Mouse (Mus musculus) heart, embryonic 11.5 days (tissue): ENCODE results near the gene Ntf3. TPM values are rescaled to one million over a fixed set of nuclear protein-coding genes. Genes with fewer than 3 reads are reported as not detected.

Source experiments
- ATAC-seq: fragments of 200-750 bp; cut with Nextera tagmentation; replicated peaks from 2 replicates; pipeline ENCODE4 v1.8.0; 2017; ENCODE audit warnings: moderate library complexity; ENCODE audit not compliant: insufficient number of reproducible peaks, low FRiP score, low TSS enrichment
- H3K27ac ChIP-seq: fragments of 300-500 bp; sonication (generic); 2 replicates; pipeline ENCODE4 v1.5.1; 2014; ENCODE audit warnings: mild to moderate bottlenecking, low read depth, low read length
- H3K27me3 ChIP-seq: fragments of 300-500 bp; sonication (generic); 2 replicates; pipeline ENCODE4 v1.6.1; 2014; ENCODE audit warnings: mild to moderate bottlenecking, low read length, mixed read lengths; ENCODE audit not compliant: control insufficient read depth, insufficient read depth
- H3K36me3 ChIP-seq: fragments of 300-500 bp; sonication (generic); 2 replicates; pipeline ENCODE4 v1.6.1; 2014; ENCODE audit warnings: mild to moderate bottlenecking, low read length, moderate library complexity, mixed read lengths; ENCODE audit not compliant: control insufficient read depth, insufficient read depth
- H3K4me1 ChIP-seq: fragments of 300-500 bp; sonication (generic); 2 replicates; pipeline ENCODE4 v1.6.1; 2014; ENCODE audit warnings: low read length; ENCODE audit not compliant: control insufficient read depth, insufficient read depth
- H3K4me2 ChIP-seq: fragments of 300-500 bp; sonication (generic); 2 replicates; pipeline ENCODE4 v1.6.1; 2014; ENCODE audit warnings: mild to moderate bottlenecking, moderate library complexity
- H3K4me3 ChIP-seq: fragments of 300-500 bp; sonication (generic); 2 replicates; pipeline ENCODE4 v1.5.1; 2014; ENCODE audit warnings: low read depth, low read length
- H3K9ac ChIP-seq: fragments of 300-500 bp; sonication (generic); 2 replicates; pipeline ENCODE4 v1.6.1; 2014; ENCODE audit warnings: mild to moderate bottlenecking, low read depth, low read length, moderate library complexity
- H3K9me3 ChIP-seq: fragments of 300-500 bp; sonication (generic); replicated peaks from 2 replicates; pipeline ENCODE4 v1.6.1; 2016; ENCODE audit warnings: low read length; ENCODE audit not compliant: control insufficient read depth
- WGBS: fragments of 180-500 bp; shearing (Covaris S2); extraction: QIAGEN DNeasy Blood & Tissue Kit; methylation state at CpG from one replicate; pipeline ENCODE4 v1.1.7; 2014; ENCODE audit not compliant: insufficient replicate concordance; 5-methylcytosine and 5-hydroxymethylcytosine counted together
- polyA plus RNA-seq: library from polyadenylated mRNA; unstranded; fragments of >200 nt; fragmentation: Nextera tagmentation; extraction: Ambion mirVana; gene quantifications from 2 replicates; pipeline ENCODE4 v1.2.1, GENCODE M21; 2014

The Ntf3 gene
- polyA plus RNA-seq, 1 experiment from 2014 or later, result 8.6 TPM

DNA sequence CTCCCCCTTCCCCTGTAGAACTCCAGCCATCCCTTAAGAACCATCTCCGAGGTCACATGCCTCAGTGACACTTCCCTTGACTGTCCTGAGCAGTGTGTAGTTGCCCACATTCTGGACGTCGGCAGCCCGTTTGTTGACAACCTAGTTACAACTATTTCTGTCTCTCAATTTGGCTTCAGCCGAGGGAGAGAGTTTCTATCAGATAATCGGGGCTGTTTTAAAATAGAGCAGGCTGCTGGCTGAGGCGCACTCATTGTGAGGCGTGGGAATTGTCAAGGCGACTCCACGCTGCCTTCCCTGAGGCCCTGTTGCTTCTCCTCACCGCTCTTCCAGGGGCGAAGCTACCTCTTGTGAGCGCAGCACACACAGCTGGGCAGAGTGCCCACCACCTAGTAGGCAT lies 70.6 kb downstream of the Ntf3 start:
- Histone ChIP-seq H3K27me3 (no peaks in the 10 kb centered on the region), H3K4me3 (no peak overlapping the region), H3K9ac (no peak overlapping the region), H3K36me3 (0 out of 2 replicates have a peak, but pooled peaks cover 4% of the 10 kb centered on the region), H3K4me1 (peaks cover 12% of the 10 kb centered on the region), H3K27ac (peak overlapping the region; percentile 70), H3K9me3 (no peaks in the 10 kb centered on the region), H3K4me2 (peak overlapping the region; percentile 16)
- 35% methylated on average over 13 of the region's 13 CpGs for WGBS
- ATAC-seq, result no peak; the same call in 1 of the 2 replicates

DNA sequence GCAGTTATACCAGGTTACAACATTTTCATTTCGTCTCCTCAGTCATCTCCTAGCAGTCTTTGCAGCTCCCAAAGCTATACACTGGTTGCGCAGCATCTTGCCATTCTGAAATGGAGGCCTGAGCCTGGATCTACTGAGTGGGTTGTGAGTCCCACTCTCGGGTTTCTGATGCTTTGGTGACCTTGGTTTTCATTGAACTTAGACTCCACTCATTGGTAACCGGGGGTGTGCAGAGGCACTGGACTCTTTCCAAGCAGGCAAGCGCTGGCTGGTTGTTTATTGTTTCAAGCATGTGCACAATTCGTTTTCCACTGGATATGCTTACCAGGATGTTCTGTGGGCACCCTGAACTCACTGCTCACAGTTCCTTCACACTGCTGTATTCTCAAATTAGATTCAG lies 71.7 kb downstream of the Ntf3 start:
- no peak for ATAC-seq
- no peaks in the 10 kb centered on the region for H3K27me3 ChIP-seq
- no peak overlapping the region for H3K4me2 ChIP-seq
- peaks cover 12% of the 10 kb centered on the region for H3K4me1 ChIP-seq
- H3K36me3 ChIP-seq, result no peaks in the 10 kb centered on the region
- H3K9me3 ChIP-seq, result no peaks in the 10 kb centered on the region
- H3K4me3 ChIP-seq, result no peak overlapping the region
- no peak overlapping the region for H3K9ac ChIP-seq
- no peak overlapping the region for H3K27ac ChIP-seq
- 67% methylated on average over 6 of the region's 6 CpGs for WGBS

DNA sequence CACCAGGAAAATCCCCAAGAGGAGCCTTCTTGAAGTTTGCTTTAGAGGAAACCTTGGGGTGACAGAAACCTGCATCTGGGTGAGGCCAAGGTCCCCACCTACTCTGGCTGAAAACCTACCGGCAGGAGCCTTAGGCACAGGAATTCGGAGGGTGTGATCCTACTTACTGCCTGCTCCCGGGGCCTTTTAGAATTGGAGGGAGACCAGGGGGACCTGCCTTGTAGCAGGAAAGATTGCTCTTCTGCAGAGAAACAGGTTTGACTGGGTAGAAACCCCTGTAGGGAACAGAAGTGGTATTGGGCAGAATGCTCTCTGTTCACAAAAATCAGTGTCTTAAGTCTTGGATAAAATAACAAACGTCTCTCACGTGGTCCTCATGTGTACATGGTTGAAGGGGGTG lies 74.7 kb downstream of the Ntf3 start:
- Histone ChIP-seq H3K9me3 (no peaks in the 10 kb centered on the region), H3K4me1 (peaks cover 12% of the 10 kb centered on the region), H3K36me3 (no peaks in the 10 kb centered on the region), H3K4me3 (no peak overlapping the region), H3K4me2 (no peak overlapping the region), H3K27ac (no peak overlapping the region), H3K9ac (no peak overlapping the region), H3K27me3 (no peaks in the 10 kb centered on the region)
- 55% methylated on average over 5 of the region's 5 CpGs for WGBS
- no peak for ATAC-seq

DNA sequence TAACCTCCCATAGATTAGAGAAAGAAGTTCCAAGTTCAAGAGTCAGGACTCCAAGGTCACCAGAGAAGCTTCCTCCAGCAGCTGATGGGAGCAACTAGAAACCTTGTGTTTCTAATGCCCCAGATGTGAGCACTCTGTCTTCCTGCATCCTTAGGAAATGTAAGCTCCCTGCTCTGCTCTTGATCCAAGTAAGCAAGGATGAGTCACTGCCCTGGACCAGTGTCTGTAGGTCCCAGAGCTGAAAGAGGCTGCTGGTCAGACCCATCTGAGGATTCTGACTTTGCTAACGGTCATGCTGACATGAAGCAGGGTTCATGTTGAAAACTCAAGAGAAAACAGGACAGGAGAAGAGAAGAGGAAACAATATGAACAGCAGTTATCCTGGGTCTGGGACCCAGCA lies 76.6 kb downstream of the Ntf3 start:
- Histone ChIP-seq H3K9me3 (no peaks in the 10 kb centered on the region), H3K4me2 (no peak overlapping the region), H3K27me3 (no peaks in the 10 kb centered on the region), H3K4me1 (no peaks in the 10 kb centered on the region), H3K9ac (no peak overlapping the region), H3K4me3 (no peak overlapping the region), H3K27ac (no peak overlapping the region), H3K36me3 (no peaks in the 10 kb centered on the region)
- 62% methylated on average over 1 of the region's 1 CpGs for WGBS
- no peak for ATAC-seq

DNA sequence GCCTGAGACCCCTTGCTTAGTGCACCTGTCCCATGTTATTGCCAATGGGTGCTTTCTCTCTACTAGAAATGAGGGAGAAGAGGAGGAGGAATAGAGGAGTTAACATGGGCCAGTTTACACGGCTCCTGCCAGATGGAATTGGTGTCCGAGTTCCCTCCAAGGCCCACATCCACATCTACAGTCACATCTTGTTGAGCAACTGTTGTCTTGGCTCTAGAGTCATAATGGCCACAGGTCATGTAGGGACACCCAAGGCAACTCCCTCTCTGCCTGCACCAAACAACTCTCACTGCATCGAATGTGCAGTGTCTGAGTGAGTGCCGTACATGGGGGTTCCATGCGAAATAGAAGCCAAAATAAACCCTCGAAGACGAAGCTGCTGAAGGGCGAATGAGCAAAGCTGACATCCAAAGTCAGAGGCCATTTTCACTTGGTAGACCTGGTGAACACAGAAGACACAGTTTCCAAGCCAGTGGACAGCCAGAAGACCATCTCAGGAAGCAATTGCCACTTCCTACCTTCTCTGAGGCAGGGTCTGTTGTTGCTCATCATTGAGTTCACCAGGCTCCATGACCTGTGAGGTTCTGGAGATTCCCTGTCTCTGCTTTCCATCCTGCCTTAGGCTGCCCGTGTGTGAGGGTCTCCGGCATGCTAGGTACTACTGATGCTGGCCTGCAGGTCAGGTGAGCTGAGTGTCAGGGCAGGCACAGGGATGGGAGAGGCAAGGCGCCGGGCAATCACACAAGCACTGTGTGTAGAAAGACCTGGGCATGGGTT lies 78.0 kb downstream of the Ntf3 start:
- Histone ChIP-seq H3K4me1 (no peaks in the 10 kb centered on the region), H3K4me2 (no peak overlapping the region), H3K27ac (no peak overlapping the region), H3K36me3 (no peaks in the 10 kb centered on the region), H3K9me3 (no peaks in the 10 kb centered on the region), H3K27me3 (no peaks in the 10 kb centered on the region), H3K9ac (no peak overlapping the region), H3K4me3 (no peak overlapping the region)
- ATAC-seq, result no peak
- WGBS, result 84% methylated on average over 12 of the region's 12 CpGs

DNA sequence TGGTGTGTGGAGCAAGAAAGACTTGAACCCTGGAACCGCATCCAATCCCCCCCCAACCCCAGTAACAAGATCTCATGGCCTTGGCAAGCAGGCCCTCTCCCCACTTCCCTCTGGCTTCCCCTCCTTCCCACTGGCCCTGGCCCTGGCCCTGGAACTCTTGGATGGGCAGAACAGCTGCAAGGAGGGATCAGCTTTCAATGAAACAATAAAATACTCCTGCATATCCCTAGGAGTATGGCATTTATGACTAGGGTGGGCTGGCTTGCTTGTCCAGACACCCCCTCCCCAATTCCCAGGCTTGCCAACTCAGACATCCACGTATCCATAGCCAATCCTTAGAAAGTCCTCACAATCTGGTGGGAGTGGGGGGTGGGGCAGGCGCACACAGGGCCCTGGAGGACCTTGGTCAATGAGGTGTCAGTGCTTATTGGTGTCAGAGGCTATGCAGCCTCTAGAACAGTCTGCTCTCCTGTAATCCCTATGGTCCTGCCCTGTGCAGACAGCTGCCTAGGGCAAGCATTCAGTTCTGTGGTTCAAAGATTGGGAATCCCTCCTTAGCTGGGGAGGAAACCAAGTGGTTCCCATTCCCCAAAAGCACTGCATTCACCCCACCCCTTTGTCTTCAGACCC lies 80.3 kb downstream of the Ntf3 start:
- WGBS, result 68% methylated on average over 3 of the region's 3 CpGs
- Histone ChIP-seq H3K36me3 (no peaks in the 10 kb centered on the region), H3K27me3 (no peaks in the 10 kb centered on the region), H3K4me2 (no peak overlapping the region), H3K27ac (no peak overlapping the region), H3K9ac (no peak overlapping the region), H3K4me3 (no peak overlapping the region), H3K9me3 (no peaks in the 10 kb centered on the region), H3K4me1 (no peaks in the 10 kb centered on the region)
- no peak for ATAC-seq

DNA sequence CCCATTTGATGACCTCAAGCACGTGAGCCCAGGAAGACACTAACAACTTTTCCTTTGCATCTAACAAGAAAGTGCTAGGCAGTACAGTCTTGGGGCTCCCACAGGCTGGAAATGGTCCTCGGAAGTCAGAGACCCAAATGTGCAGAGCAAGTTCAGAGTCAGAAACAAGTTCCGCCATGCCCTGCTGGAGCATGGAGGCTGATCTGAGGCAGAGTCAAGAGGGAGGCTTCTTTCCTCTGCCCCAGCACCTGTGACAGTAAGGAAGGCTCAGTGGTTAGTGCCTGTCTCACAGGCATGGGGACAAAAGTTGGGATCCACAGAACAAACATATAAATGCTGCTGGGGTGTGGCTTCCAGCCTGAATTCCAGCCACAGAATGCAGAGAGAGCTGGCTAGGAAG lies 86.2 kb downstream of the Ntf3 start:
- Histone ChIP-seq H3K9me3 (no peaks in the 10 kb centered on the region), H3K27ac (no peak overlapping the region), H3K9ac (no peak overlapping the region), H3K36me3 (no peaks in the 10 kb centered on the region), H3K4me1 (no peaks in the 10 kb centered on the region), H3K4me3 (no peak overlapping the region), H3K27me3 (no peaks in the 10 kb centered on the region), H3K4me2 (no peak overlapping the region)
- no peak for ATAC-seq
- 83% methylated on average over 3 of the region's 3 CpGs for WGBS

DNA sequence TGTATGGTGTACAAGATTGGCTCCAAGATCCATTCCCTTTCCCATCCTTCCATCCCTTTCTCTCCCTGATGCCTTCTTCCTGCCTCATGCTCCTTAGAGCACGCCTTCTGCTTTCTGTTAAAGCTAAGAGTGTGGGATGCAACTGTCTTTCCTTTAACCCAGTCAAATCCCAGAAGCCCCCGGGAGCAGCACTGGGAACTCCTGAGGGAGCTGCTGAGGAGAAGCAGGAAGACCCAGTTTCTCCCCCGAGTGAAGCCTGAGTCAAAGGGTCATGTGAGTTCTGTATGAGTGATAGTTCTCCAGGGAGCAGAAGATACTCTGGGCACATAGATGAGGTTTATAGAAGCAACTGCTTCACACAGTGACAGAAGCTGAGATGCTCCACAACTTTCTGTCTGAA lies 109.0 kb downstream of the Ntf3 start:
- Histone ChIP-seq H3K4me1 (no peaks in the 10 kb centered on the region), H3K4me3 (no peak overlapping the region), H3K27me3 (no peaks in the 10 kb centered on the region), H3K9me3 (no peaks in the 10 kb centered on the region), H3K36me3 (no peaks in the 10 kb centered on the region), H3K9ac (no peak overlapping the region), H3K27ac (no peak overlapping the region), H3K4me2 (no peak overlapping the region)
- ATAC-seq, result no peak
- 54% methylated on average over 3 of the region's 3 CpGs for WGBS

DNA sequence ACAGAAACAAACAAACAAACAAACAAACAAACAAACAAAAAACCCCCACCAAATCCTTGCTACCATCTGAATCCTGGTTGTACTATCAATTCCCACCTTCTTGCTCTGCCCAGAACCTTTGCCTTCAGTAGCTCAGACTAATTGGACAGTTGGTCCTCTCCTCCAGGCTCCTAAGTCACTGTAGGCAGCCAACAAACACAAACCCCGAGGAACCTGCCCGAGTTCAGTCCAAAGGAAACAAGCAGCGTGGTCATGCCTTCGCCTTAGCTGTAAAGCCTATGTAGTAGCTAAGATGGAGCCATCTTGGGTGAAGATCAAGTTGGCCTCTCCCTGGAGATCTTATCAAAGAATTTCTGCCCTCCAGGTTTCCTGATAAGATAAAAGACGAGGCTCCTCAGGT lies 113.6 kb downstream of the Ntf3 start:
- Histone ChIP-seq H3K9ac (no peak overlapping the region), H3K4me2 (no peak overlapping the region), H3K36me3 (no peaks in the 10 kb centered on the region), H3K27ac (no peak overlapping the region), H3K4me1 (no peaks in the 10 kb centered on the region), H3K9me3 (no peaks in the 10 kb centered on the region), H3K27me3 (no peaks in the 10 kb centered on the region), H3K4me3 (no peak overlapping the region)
- WGBS, result 70% methylated on average over 5 of the region's 5 CpGs
- ATAC-seq, result no peak
